Mouse (Mus musculus): Measurements from ENCODE around the gene Ifit3b. TPM values are rescaled to one million over a fixed set of nuclear protein-coding genes. Genes with fewer than 3 reads are reported as not detected.
"Not testable (repeated sequence)": the region's sequence is repeated elsewhere in the genome, so short reads cannot be mapped to it uniquely, and the experiment has no call there.

Ifit3b gene
- polyA plus RNA-seq, 1 experiment from 2014 or later: 0.21 TPM

GRCm38 (mm10) chr19:34631487-34631886, 23.7 kb downstream of the Ifit3b start:
- Histone ChIP-seq H3K9me3 (ENCODE audit: control insufficient read depth, low read length) (no peaks in the 10 kb centered on the region), H3K36me3 (ENCODE audit: control insufficient read depth, insufficient read depth, low read length) (no peaks in the 10 kb centered on the region), H3K4me2 (ENCODE audit: low read depth, low read length) (no peak overlapping the region), H3K9ac (replicated peaks; ENCODE audit: low read depth, low read length) (no peak overlapping the region), H3K27me3 (ENCODE audit: control insufficient read depth, insufficient read depth, low read length) (no peaks in the 10 kb centered on the region), H3K27ac (ENCODE audit: low read depth, low read length) (no peak overlapping the region), H3K4me1 (ENCODE audit: control insufficient read depth, insufficient read depth, low read length) (no peaks in the 10 kb centered on the region), H3K4me3 (ENCODE audit: low read depth, low read length) (no peak overlapping the region)
- ATAC-seq (ENCODE audit: low read depth): no peak

GRCm38 (mm10) chr19:34633484-34633883, 25.7 kb downstream of the Ifit3b start:
- Histone ChIP-seq H3K27ac (ENCODE audit: low read depth, low read length) (no peak overlapping the region), H3K9me3 (ENCODE audit: control insufficient read depth, low read length) (no peaks in the 10 kb centered on the region), H3K4me2 (ENCODE audit: low read depth, low read length) (no peak overlapping the region), H3K27me3 (ENCODE audit: control insufficient read depth, insufficient read depth, low read length) (no peaks in the 10 kb centered on the region), H3K9ac (replicated peaks; ENCODE audit: low read depth, low read length) (no peak overlapping the region), H3K4me1 (ENCODE audit: control insufficient read depth, insufficient read depth, low read length) (no peaks in the 10 kb centered on the region), H3K4me3 (ENCODE audit: low read depth, low read length) (no peak overlapping the region), H3K36me3 (ENCODE audit: control insufficient read depth, insufficient read depth, low read length) (no peaks in the 10 kb centered on the region)
- 75% methylated on average over 2 of the region's 2 CpGs for whole genome bisulfite sequencing
- no peak for ATAC-seq (ENCODE audit: low read depth)

- Histone ChIP-seq H3K36me3 (ENCODE audit: control insufficient read depth, insufficient read depth, low read length) (no peaks in the 10 kb centered on the region), H3K4me2 (ENCODE audit: low read depth, low read length) (no peak overlapping the region), H3K9ac (replicated peaks; ENCODE audit: low read depth, low read length) (no peak overlapping the region), H3K27ac (ENCODE audit: low read depth, low read length) (no peak overlapping the region), H3K9me3 (ENCODE audit: control insufficient read depth, low read length) (no peaks in the 10 kb centered on the region), H3K27me3 (ENCODE audit: control insufficient read depth, insufficient read depth, low read length) (no peaks in the 10 kb centered on the region), H3K4me1 (ENCODE audit: control insufficient read depth, insufficient read depth, low read length) (no peaks in the 10 kb centered on the region), H3K4me3 (ENCODE audit: low read depth, low read length) (no peak overlapping the region)
- WGBS: 23% methylated on average over 3 of the region's 3 CpGs
- peak; percentile 82 for ATAC-seq (ENCODE audit: low read depth)
Observed at GRCm38 (mm10) chr19:34636933-34637557, 29.3 kb downstream of the Ifit3b start.

GRCm38 (mm10) chr19:34640623-34641022, 32.9 kb downstream of the Ifit3b start, which contains the start of the genes Ifit1bl2 and Ifit1:
Ifit1bl2 (minus strand) TSS chr19:34640743.
Ifit1 (plus strand) TSS chr19:34640871.
- no peaks in the 10 kb centered on the region for H3K36me3 ChIP-seq (ENCODE audit: control insufficient read depth, insufficient read depth, low read length)
- no peaks in the 10 kb centered on the region for H3K9me3 ChIP-seq (ENCODE audit: control insufficient read depth, low read length)
- no peak within 1 kb of the TSS for H3K27ac ChIP-seq (ENCODE audit: low read depth, low read length)
- no peak within 1 kb of the TSS for H3K4me3 ChIP-seq (ENCODE audit: low read depth, low read length)
- no peak within 1 kb of the TSS for H3K9ac ChIP-seq (replicated peaks; ENCODE audit: low read depth, low read length)
- no peaks in the 10 kb centered on the region for H3K27me3 ChIP-seq (ENCODE audit: control insufficient read depth, insufficient read depth, low read length)
- ATAC-seq (ENCODE audit: low read depth): no peak
- WGBS: 66% methylated on average over 4 of the region's 4 CpGs
- no peak within 1 kb of the TSS for H3K4me2 ChIP-seq (ENCODE audit: low read depth, low read length)
- H3K4me1 ChIP-seq (ENCODE audit: control insufficient read depth, insufficient read depth, low read length): no peaks in the 10 kb centered on the region

DNA sequence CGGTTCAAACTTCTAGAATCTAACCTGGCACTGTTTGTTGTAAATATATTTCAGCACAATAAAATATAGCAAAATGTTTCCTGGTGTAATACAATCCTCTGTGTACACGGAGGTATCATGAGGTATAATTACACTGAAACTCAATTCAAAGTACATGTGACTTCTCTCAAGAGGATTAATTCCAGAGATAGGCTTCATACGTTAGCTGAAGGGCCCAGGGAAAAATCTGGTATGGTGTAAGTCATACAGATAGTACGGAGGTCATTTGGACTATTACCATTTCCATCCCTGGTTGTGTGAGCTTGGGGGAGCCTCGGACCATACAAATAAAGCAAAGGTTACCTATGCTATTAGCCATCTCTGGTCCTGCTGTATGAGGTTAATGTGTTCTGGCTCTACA, 34.8 kb downstream of the Ifit3b start:
- Histone ChIP-seq H3K27ac (ENCODE audit: low read depth, low read length) (no peak overlapping the region), H3K36me3 (ENCODE audit: control insufficient read depth, insufficient read depth, low read length) (no peaks in the 10 kb centered on the region), H3K4me2 (ENCODE audit: low read depth, low read length) (no peak overlapping the region), H3K9me3 (ENCODE audit: control insufficient read depth, low read length) (no peaks in the 10 kb centered on the region), H3K9ac (replicated peaks; ENCODE audit: low read depth, low read length) (no peak overlapping the region), H3K4me3 (ENCODE audit: low read depth, low read length) (no peak overlapping the region), H3K4me1 (ENCODE audit: control insufficient read depth, insufficient read depth, low read length) (no peaks in the 10 kb centered on the region), H3K27me3 (ENCODE audit: control insufficient read depth, insufficient read depth, low read length) (no peaks in the 10 kb centered on the region)
- WGBS: 84% methylated on average over 5 of the region's 5 CpGs
- no peak for ATAC-seq (ENCODE audit: low read depth)

GRCm38 (mm10) chr19:34647630-34648029, 39.9 kb downstream of the Ifit3b start:
- not testable (repeated sequence) for H3K4me2 ChIP-seq (ENCODE audit: low read depth, low read length); ATAC-seq (ENCODE audit: low read depth); H3K9me3 ChIP-seq (ENCODE audit: control insufficient read depth, low read length); H3K4me3 ChIP-seq (ENCODE audit: low read depth, low read length); H3K27me3 ChIP-seq (ENCODE audit: control insufficient read depth, insufficient read depth, low read length); H3K36me3 ChIP-seq (ENCODE audit: control insufficient read depth, insufficient read depth, low read length); H3K4me1 ChIP-seq (ENCODE audit: control insufficient read depth, insufficient read depth, low read length); H3K27ac ChIP-seq (ENCODE audit: low read depth, low read length); H3K9ac ChIP-seq (replicated peaks; ENCODE audit: low read depth, low read length)
- WGBS: 93% methylated on average over 6 of the region's 8 CpGs

DNA sequence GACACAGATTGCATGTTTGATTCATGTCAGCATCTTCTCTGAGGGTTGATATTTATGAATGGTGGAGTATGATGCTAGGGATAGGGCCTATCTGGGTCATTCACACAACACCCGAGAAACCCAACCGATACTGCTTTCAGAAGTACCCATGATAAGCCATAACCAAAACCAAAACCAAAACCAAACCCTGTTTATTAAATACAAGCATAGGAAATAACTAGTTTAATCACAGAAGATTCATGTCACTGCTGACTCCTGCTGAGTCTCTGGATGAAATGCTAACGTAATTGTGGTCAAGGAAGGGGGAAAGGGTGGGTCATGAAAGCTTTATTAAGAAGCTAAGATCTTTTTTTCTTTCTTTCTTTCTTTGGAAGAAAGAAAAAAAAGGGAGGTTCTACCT, 42.5 kb downstream of the Ifit3b start:
- Histone ChIP-seq H3K27me3 (ENCODE audit: control insufficient read depth, insufficient read depth, low read length) (no peaks in the 10 kb centered on the region), H3K4me2 (ENCODE audit: low read depth, low read length) (no peak overlapping the region), H3K4me1 (ENCODE audit: control insufficient read depth, insufficient read depth, low read length) (no peaks in the 10 kb centered on the region), H3K9me3 (ENCODE audit: control insufficient read depth, low read length) (no peaks in the 10 kb centered on the region), H3K4me3 (ENCODE audit: low read depth, low read length) (no peak overlapping the region), H3K27ac (ENCODE audit: low read depth, low read length) (no peak overlapping the region), H3K36me3 (ENCODE audit: control insufficient read depth, insufficient read depth, low read length) (no peaks in the 10 kb centered on the region), H3K9ac (replicated peaks; ENCODE audit: low read depth, low read length) (no peak overlapping the region)
- ATAC-seq (ENCODE audit: low read depth): no peak
- 92% methylated on average over 3 of the region's 3 CpGs for WGBS

DNA sequence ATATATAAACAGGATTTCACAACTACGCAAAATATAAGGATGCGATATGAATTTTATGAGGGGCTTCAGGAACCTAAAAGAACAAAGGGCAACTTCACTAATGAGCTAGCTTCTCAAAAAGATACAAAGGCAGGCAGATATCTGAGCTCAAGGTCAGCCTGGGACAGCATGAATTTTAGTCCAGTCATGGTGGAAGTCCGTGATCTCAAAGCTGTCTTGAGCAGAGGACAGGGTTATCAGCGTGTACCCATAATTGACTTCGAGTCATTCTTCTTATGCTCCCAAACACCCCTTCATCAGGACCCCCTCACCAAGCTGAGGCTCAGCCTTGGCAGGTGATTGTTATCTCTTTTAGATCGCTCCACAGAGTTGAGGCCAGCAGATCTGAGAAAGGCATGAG, 43.2 kb downstream of the Ifit3b start:
- H3K9me3 ChIP-seq (ENCODE audit: control insufficient read depth, low read length): no peaks in the 10 kb centered on the region
- 88% methylated on average over 6 of the region's 6 CpGs for WGBS

DNA sequence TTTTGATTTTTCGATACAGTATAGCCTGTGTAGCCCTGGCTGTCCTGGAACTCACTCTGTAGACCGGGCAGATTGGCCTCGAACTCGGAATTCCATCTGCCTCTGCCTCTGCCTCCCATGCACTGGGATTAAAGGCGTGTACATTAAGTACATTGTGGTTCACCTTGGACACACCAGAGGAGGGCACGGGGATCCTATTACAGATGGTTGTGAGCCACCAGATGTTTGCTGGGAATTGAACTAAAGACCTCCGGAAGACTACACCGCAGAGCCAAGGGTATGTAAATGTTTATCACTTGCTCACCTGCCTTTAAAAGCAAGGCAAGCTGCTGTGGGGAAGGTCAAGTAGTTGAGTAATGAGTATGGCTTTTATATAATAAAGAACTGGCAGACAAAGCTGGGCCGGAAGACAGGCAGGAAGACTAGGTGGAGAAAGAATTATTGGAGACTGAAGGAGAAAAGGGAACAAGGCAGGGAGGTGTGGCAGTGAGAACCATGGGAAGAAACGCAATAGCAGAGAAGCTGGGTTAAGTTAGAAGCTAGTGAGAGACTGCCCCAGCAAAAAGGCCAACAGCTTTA, 47.5 kb downstream of the Ifit3b start:
- Histone ChIP-seq H3K4me3 (ENCODE audit: low read depth, low read length) (no peak overlapping the region), H3K27me3 (ENCODE audit: control insufficient read depth, insufficient read depth, low read length) (no peaks in the 10 kb centered on the region), H3K9me3 (ENCODE audit: control insufficient read depth, low read length) (no peaks in the 10 kb centered on the region), H3K36me3 (ENCODE audit: control insufficient read depth, insufficient read depth, low read length) (no peaks in the 10 kb centered on the region), H3K9ac (replicated peaks; ENCODE audit: low read depth, low read length) (no peak overlapping the region), H3K27ac (ENCODE audit: low read depth, low read length) (no peak overlapping the region), H3K4me2 (ENCODE audit: low read depth, low read length) (no peak overlapping the region), H3K4me1 (ENCODE audit: control insufficient read depth, insufficient read depth, low read length) (no peaks in the 10 kb centered on the region)
- 92% methylated on average over 10 of the region's 10 CpGs for WGBS
- no peak for ATAC-seq (ENCODE audit: low read depth)

More for the DNA sequence above, 43.2 kb downstream of the Ifit3b start:
- no peak overlapping the region for H3K4me2 ChIP-seq (ENCODE audit: low read depth, low read length)
- H3K27me3 ChIP-seq (ENCODE audit: control insufficient read depth, insufficient read depth, low read length): no peaks in the 10 kb centered on the region
- no peaks in the 10 kb centered on the region for H3K4me1 ChIP-seq (ENCODE audit: control insufficient read depth, insufficient read depth, low read length)
- no peak for ATAC-seq (ENCODE audit: low read depth)
- no peak overlapping the region for H3K4me3 ChIP-seq (ENCODE audit: low read depth, low read length)
- no peak overlapping the region for H3K27ac ChIP-seq (ENCODE audit: low read depth, low read length)
- H3K9ac ChIP-seq (replicated peaks; ENCODE audit: low read depth, low read length): no peak overlapping the region
- H3K36me3 ChIP-seq (ENCODE audit: control insufficient read depth, insufficient read depth, low read length): no peaks in the 10 kb centered on the region
